32 mouse cellular contexts compared by ENCODE assay signal in the genomic region with DNA sequence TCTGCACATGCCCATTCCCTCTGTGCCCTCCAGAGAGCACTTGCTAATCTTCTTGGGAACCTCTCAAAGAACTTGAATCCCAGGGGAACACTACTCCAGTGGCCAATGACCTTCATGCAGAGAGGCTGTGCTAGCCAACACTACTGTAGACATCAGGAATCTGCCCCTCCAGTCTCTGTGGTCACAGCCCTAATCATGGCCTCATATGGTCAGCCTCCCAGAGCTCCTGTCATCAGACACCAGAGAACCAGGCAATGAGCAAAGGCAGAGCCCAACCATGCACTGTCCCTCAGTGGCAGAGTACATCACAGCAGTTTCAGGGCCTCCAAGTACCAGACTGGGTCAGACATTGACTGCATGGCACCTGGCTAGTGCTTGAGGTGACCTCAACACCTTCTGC. TPM values are rescaled to one million over a fixed set of nuclear protein-coding genes. Genes with fewer than 3 reads are reported as not detected.
DNase-seq lines count a peak whose midpoint lies in the region; ATAC-seq and TF ChIP-seq lines count a peak whose summit lies in the region.
"Had no signal": no experiment of that assay in that cellular context is flagged by ENCODE, and none has a peak within 500 bp of the region (broad histone marks: within the 10 kb centered on the region; RNA-seq: fewer than 3 reads in every experiment).

No protein-coding gene starts in this region.

- H3K4me2 ChIP-seq in heart, embryonic 12.5 days, result no peak overlapping the region
- H3K4me2 ChIP-seq in heart, embryonic 16.5 days (ENCODE audit: low read depth, low read length), result no peak overlapping the region
- H3K4me2 ChIP-seq: embryonic facial prominence, embryonic 13.5 days; kidney, embryonic 15.5 days had no signal

- H3K27me3 ChIP-seq in heart, embryonic 12.5 days (replicated peaks), result peaks cover 29% of the 10 kb centered on the region
- H3K27me3 ChIP-seq in heart, embryonic 16.5 days (ENCODE audit: control insufficient read depth, insufficient read depth, low read length), result peaks cover 20% of the 10 kb centered on the region
- H3K27me3 ChIP-seq in small intestine, adult 2 months (ENCODE audit: control insufficient read depth, insufficient read depth, low read length), result peaks cover 10% of the 10 kb centered on the region

- ATAC-seq in heart, embryonic 12.5 days (ENCODE audit: insufficient number of reproducible peaks, low FRiP score), result peak; percentile 54
- ATAC-seq in heart, embryonic 16.5 days (replicated peaks; ENCODE audit: extremely low read depth, insufficient read depth, low FRiP score), result peak; percentile 80
- ATAC-seq: forebrain, embryonic 16.5 days; hindbrain, embryonic 16.5 days had no signal

- no peak overlapping the region for H3K4me3 ChIP-seq in heart, embryonic 12.5 days
- no peak overlapping the region for H3K4me3 ChIP-seq in heart, embryonic 16.5 days (ENCODE audit: low read length)
- H3K4me3 ChIP-seq in small intestine, adult 2 months (ENCODE audit: low read depth, low read length), result no peak overlapping the region
- no peak overlapping the region for H3K4me3 ChIP-seq in left cerebral cortex, adult 2 months
- H3K4me3 ChIP-seq: embryonic facial prominence, embryonic 13.5 days; forebrain, embryonic 10.5 days; kidney, embryonic 15.5 days; layer of hippocampus, adult 2 months had no signal

- peak overlapping the region; percentile 46 for H3K27ac ChIP-seq in heart, embryonic 12.5 days (ENCODE audit: poor library complexity, severe bottlenecking)
- H3K27ac ChIP-seq in heart, embryonic 16.5 days (ENCODE audit: low read length), result peak overlapping the region; percentile 49
- 0 out of 2 replicates have a peak overlapping the region, but pooled peaks have one; percentile 34 for H3K27ac ChIP-seq in small intestine, adult 2 months (ENCODE audit: insufficient read depth, low read depth, low read length)
- no peak overlapping the region for H3K27ac ChIP-seq in left cerebral cortex, adult 2 months
- H3K27ac ChIP-seq: embryonic facial prominence, embryonic 13.5 days; forebrain, embryonic 10.5 days; kidney, embryonic 15.5 days; layer of hippocampus, adult 2 months; liver, embryonic 14.5 days; macrophage had no signal

- no peak overlapping the region for H3K9ac ChIP-seq in heart, embryonic 12.5 days
- no peak overlapping the region for H3K9ac ChIP-seq in heart, embryonic 16.5 days (ENCODE audit: low read length)
- H3K9ac ChIP-seq: embryonic facial prominence, embryonic 13.5 days; kidney, embryonic 15.5 days; liver, embryonic 14.5 days had no signal

- peaks cover 13% of the 10 kb centered on the region for H3K4me1 ChIP-seq in heart, embryonic 12.5 days (replicated peaks)
- H3K4me1 ChIP-seq in heart, embryonic 16.5 days (ENCODE audit: control insufficient read depth, insufficient read depth, low read length), result peaks cover 5% of the 10 kb centered on the region
- peaks cover 4% of the 10 kb centered on the region; the same call in 1 of the 2 replicates for H3K4me1 ChIP-seq in small intestine, adult 2 months (ENCODE audit: control insufficient read depth, insufficient read depth, insufficient read length, low read length)

- intact Hi-C loops in left cerebral cortex, adult 2 months (cut with DNase I), result no loop called here

- no peak for TF ChIP-seq CTCF in small intestine, adult 2 months (IDR thresholded peaks at IDR 0.05; ENCODE audit: extremely low read depth, insufficient read length, insufficient replicate concordance, low read depth, low read length)
- no peak for TF ChIP-seq CTCF in left cerebral cortex, adult 2 months (IDR thresholded peaks at IDR 0.05)

- no peaks in the 10 kb centered on the region for H3K9me3 ChIP-seq in heart, embryonic 12.5 days (replicated peaks)
- no peaks in the 10 kb centered on the region for H3K9me3 ChIP-seq in heart, embryonic 16.5 days (replicated peaks; ENCODE audit: control insufficient read depth, low read length)
- H3K9me3 ChIP-seq: embryonic facial prominence, embryonic 13.5 days; forebrain, embryonic 10.5 days; kidney, embryonic 15.5 days had no signal

- TF ChIP-seq POLR2A in small intestine, adult 2 months (IDR thresholded peaks at IDR 0.05; ENCODE audit: low read depth, low read length), result no peak

- no peak for DNase-seq in heart, adult 18-20 months
- DNase-seq in 3T3-L1 (ENCODE audit: low read depth, low spot score), result peak; percentile 18
- DNase-seq in left cerebral cortex, adult 2 months (ENCODE audit: extremely low spot score in 1 of 2, low spot score in 2 of 2), result no peak
- DNase-seq in thymus, postnatal 0 days (ENCODE audit: low spot score), result no peak
- DNase-seq: adrenal gland, adult 2 months; adrenal gland, postnatal 36 days; B cell, adult 2 months; cerebellum, adult 18-20 months; cerebellum, postnatal 10 days; kidney, adult 18-20 months; kidney, postnatal 36 days; lung, adult 2 months; lung, postnatal 10 days; midbrain, embryonic 14.5 days; retina, postnatal 1 day; right cerebral cortex, postnatal 14 days; spleen, adult 18-20 months; thymus, adult 18-20 months; thymus, postnatal 4 days had no signal

- no peaks in the 10 kb centered on the region for H3K36me3 ChIP-seq in heart, embryonic 12.5 days
- no peaks in the 10 kb centered on the region for H3K36me3 ChIP-seq in heart, embryonic 16.5 days (ENCODE audit: control insufficient read depth, insufficient read depth)
- H3K36me3 ChIP-seq in small intestine, adult 2 months (ENCODE audit: control insufficient read depth, insufficient read depth, low read length), result no peaks in the 10 kb centered on the region
- H3K36me3 ChIP-seq: kidney, embryonic 15.5 days had no signal

RNA-seq across cellular contexts. Expression of a gene that starts 4.7 kb away (rescaled TPM):
- polyA plus RNA-seq in heart, embryonic 12.5 days (2016; fragmentation: Nextera tagmentation; extraction: Ambion mirVana), result 4.9 and 5.5 TPM in 2 replicates
- 1 to 10 TPM; 1.2 TPM for total RNA-seq in heart, adult 18-20 months (2021)
- 3.0 and 3.7 TPM in 2 replicates for polyA plus RNA-seq in heart, embryonic 16.5 days (2015; fragmentation: Nextera tagmentation; extraction: Ambion mirVana)
- 5.0 and 10.1 TPM in 2 replicates for polyA plus RNA-seq in small intestine, adult 2 months (2012; rRNA removed)
- total RNA-seq in left cerebral cortex, adult 2 months (2021), result 1 to 10 TPM; 3.3 TPM
- 0.78 and 0.96 TPM in 2 replicates for polyA plus RNA-seq in thymus, postnatal 0 days (2015; fragmentation: Nextera tagmentation; extraction: Ambion mirVana)
- total RNA-seq: common myeloid progenitor, adult 5-6 weeks; monocyte, adult 5-6 weeks had no signal
- polyA plus RNA-seq: macrophage had no signal
